Mouse (Mus musculus): ENCODE results near the gene Acox2. TPM values are rescaled to one million over a fixed set of nuclear protein-coding genes. Genes with fewer than 3 reads are reported as not detected.
"Not testable (repeated sequence)": the region's sequence is repeated elsewhere in the genome, so short reads cannot be mapped to it uniquely, and the experiment has no call there.

The Acox2 gene
- polyA plus RNA-seq (2016; fragmentation: Nextera tagmentation; extraction: Ambion mirVana), result 0.52 TPM in 1 of 2 replicates, not detected in the other

DNA sequence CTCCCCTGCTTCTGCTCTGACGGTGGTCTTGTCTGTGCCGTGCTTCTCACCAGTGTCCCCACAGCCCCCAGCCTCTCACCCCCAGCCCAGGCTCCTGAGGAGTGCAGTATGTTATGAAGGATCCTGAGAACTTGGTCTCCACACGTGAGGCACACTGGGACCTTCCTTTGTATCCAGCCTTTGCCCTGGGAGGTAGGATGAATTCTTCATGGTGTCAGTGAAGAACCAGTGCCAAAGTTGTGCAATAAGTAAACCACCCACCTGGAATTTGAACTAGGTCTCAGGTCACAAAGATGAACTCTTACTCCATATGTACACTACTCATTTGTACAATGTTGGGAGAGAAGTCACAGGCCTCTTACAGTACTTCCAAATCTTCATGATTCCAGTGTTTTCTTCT, at the start of gene Acox2:
Gene Acox2, minus strand, starts transcription at position 188 of the 400 bp plus-strand sequence.
- Histone ChIP-seq H3K9ac (no peak within 1 kb of the TSS), H3K4me1 (0 out of 2 replicates have a peak, but pooled peaks cover 3% of the 10 kb centered on the region), H3K4me2 (replicated peaks) (no peak within 1 kb of the TSS), H3K27ac (no peak within 1 kb of the TSS), H3K36me3 (no peaks in the 10 kb centered on the region), H3K27me3 (replicated peaks) (no peaks in the 10 kb centered on the region), H3K4me3 (no peak within 1 kb of the TSS), H3K9me3 (no peaks in the 10 kb centered on the region)
- 83% methylated on average over 3 of the region's 3 CpGs for WGBS
- ATAC-seq (ENCODE audit: low FRiP score, low read depth), result no peak

DNA sequence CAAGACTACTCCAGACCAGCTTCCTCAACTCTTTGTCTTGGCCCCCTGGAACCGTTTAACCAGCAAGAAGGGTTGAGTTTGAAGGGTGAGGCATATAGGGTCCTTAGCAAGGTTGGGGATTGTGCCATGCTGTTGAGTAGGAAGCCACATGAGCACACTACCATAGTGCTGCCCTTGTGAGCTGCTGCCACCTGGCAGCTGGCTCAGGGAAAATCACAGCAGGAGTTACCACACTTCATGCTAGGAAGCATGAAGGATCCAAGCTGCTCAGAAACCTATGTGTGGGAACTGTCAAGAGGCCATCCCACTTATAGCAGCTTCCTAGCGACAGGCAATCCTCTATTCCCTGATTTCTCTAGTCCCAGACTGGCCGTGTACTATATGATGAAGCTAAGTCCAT, 49.5 kb upstream of the Acox2 start:
- H3K4me2 ChIP-seq (replicated peaks), result no peak overlapping the region
- no peak for ATAC-seq (ENCODE audit: low FRiP score, low read depth)
- peaks cover 6% of the 10 kb centered on the region; the same call in 1 of the 2 replicates for H3K27me3 ChIP-seq (replicated peaks)
- H3K9ac ChIP-seq, result no peak overlapping the region
- H3K36me3 ChIP-seq, result no peaks in the 10 kb centered on the region
- H3K9me3 ChIP-seq, result no peaks in the 10 kb centered on the region
- no peak overlapping the region for H3K27ac ChIP-seq
- WGBS, result 65% methylated on average over 3 of the region's 3 CpGs
- H3K4me3 ChIP-seq, result no peak overlapping the region
- H3K4me1 ChIP-seq, result peaks cover 9% of the 10 kb centered on the region; the same call in 1 of the 2 replicates

DNA sequence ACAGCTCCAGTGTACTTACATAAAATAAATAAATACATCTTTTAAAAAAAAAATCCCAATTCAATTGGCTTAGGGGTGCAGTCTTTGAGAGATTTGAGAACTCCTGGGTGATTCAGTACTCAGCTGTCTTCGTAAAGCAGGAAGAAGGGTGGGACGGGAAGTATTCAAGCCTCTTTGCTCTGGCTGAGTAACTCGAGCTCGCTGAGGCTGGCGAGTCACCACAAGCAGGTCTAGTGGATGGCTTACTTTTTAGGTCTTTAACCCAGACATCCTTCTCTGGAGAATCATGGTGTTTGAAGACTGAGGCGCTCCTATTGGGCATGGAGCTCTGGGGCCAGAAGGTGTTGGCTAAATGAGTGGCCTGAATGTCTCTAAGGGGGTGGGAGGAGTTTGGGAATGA, 47.7 kb upstream of the Acox2 start:
- H3K36me3 ChIP-seq, result no peaks in the 10 kb centered on the region
- peaks cover 6% of the 10 kb centered on the region; the same call in 1 of the 2 replicates for H3K27me3 ChIP-seq (replicated peaks)
- no peak for ATAC-seq (ENCODE audit: low FRiP score, low read depth)
- no peak overlapping the region for H3K4me3 ChIP-seq
- H3K9ac ChIP-seq, result no peak overlapping the region
- peaks cover 11% of the 10 kb centered on the region for H3K4me1 ChIP-seq
- WGBS, result 86% methylated on average over 6 of the region's 6 CpGs
- no peak overlapping the region for H3K4me2 ChIP-seq (replicated peaks)
- H3K9me3 ChIP-seq, result no peaks in the 10 kb centered on the region
- no peak overlapping the region for H3K27ac ChIP-seq

DNA sequence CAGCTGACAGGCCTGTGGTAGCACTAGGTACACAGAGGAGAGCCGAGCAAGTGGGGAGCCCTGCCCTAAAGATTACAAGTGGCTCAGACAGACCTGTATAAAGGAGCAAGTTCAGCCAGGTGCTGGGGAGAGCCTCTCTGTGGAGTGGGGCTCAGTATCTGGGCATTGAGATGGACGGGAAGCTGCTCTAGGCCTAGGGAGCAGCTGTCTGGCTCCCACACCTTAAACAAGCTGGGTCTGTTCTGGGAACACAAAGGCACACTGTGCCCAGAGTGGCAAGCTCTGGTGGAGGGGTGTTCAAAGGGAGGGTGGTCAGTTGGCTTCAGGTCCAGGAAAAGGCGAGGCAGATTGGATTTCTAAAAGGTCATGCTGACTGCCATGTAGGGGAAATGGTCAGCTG, 45.9 kb upstream of the Acox2 start:
- Histone ChIP-seq H3K9ac (no peak overlapping the region), H3K36me3 (no peaks in the 10 kb centered on the region), H3K27me3 (replicated peaks) (peaks cover 4% of the 10 kb centered on the region; the same call in 1 of the 2 replicates), H3K27ac (no peak overlapping the region), H3K4me2 (replicated peaks) (no peak overlapping the region), H3K4me1 (peaks cover 11% of the 10 kb centered on the region), H3K9me3 (no peaks in the 10 kb centered on the region), H3K4me3 (no peak overlapping the region)
- ATAC-seq (ENCODE audit: low FRiP score, low read depth), result no peak
- 62% methylated on average over 3 of the region's 3 CpGs for WGBS

- ATAC-seq (ENCODE audit: low FRiP score, low read depth), result no peak
- Histone ChIP-seq H3K4me2 (replicated peaks) (no peak overlapping the region), H3K4me1 (peaks cover 2% of the 10 kb centered on the region; the same call in 1 of the 2 replicates), H3K4me3 (no peak overlapping the region), H3K9me3 (no peaks in the 10 kb centered on the region), H3K9ac (no peak overlapping the region), H3K27me3 (replicated peaks) (peaks cover 4% of the 10 kb centered on the region; the same call in 1 of the 2 replicates), H3K36me3 (no peaks in the 10 kb centered on the region), H3K27ac (no peak overlapping the region)
Measured at GRCm38 (mm10) chr14:8304082-8304481, 44.9 kb upstream of the Acox2 start.

DNA sequence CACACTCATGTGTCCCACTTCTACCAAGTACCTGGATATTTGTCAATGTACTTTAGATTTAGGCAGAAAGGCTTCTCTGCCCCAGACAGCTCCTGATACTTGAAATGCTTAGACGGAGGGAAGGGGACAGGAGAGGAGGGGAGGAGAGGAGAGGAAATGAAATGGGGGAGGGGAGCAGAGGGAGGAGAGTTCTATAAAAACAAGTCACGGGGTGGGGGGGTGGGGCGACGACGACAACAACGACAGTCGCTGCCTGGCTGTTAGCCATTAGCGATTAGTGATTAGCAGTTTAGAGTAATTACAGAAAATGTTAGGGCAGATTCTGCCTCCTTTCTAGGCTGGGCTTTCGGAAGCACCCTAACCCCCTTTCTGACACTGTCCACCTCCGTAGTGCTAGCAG, 43.5 kb upstream of the Acox2 start:
- no peak overlapping the region for H3K9ac ChIP-seq
- peaks cover 2% of the 10 kb centered on the region; the same call in 1 of the 2 replicates for H3K4me1 ChIP-seq
- H3K4me3 ChIP-seq, result no peak overlapping the region
- no peak overlapping the region; the same call in 1 of the 2 replicates for H3K4me2 ChIP-seq (replicated peaks)
- no peaks in the 10 kb centered on the region for H3K9me3 ChIP-seq
- no peaks in the 10 kb centered on the region for H3K36me3 ChIP-seq
- no peak for ATAC-seq (ENCODE audit: low FRiP score, low read depth)
- no peaks in the 10 kb centered on the region for H3K27me3 ChIP-seq (replicated peaks)
- WGBS, result 12% methylated on average over 10 of the region's 10 CpGs
- H3K27ac ChIP-seq, result no peak overlapping the region

- no peak overlapping the region for H3K27ac ChIP-seq
- no peaks in the 10 kb centered on the region for H3K27me3 ChIP-seq (replicated peaks)
- H3K36me3 ChIP-seq, result no peaks in the 10 kb centered on the region
- no peak overlapping the region for H3K9ac ChIP-seq
- 24% methylated on average over 8 of the region's 8 CpGs for WGBS
- no peak overlapping the region for H3K4me3 ChIP-seq
- no peak overlapping the region for H3K4me2 ChIP-seq (replicated peaks)
- 0 out of 2 replicates have a peak, but pooled peaks have one; percentile 18 for ATAC-seq (ENCODE audit: low FRiP score, low read depth)
- peaks cover 2% of the 10 kb centered on the region; the same call in 1 of the 2 replicates for H3K4me1 ChIP-seq
- no peaks in the 10 kb centered on the region for H3K9me3 ChIP-seq
Measured at GRCm38 (mm10) chr14:8300281-8300680, 41.1 kb upstream of the Acox2 start.

DNA sequence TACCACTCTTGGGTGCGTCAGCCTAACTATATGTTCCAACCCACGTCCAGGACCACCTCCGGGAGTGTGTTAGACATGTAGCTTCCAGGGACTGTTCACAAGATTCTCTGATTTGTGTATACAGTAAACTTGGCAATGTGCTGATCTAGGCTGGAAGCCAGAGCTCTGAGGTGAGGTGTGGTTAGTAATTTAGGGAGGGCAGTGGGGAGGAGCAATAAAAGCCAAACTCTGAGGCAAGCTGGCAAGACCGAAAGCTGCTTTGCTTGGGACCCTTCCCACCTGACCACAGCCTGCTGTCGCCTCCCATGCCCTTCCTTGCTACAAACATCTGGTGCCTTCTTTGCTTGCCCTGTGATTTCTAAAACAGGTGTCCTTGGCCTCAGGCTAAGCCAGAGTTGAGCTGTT, 38.7 kb upstream of the Acox2 start:
- no peak overlapping the region for H3K4me2 ChIP-seq (replicated peaks)
- 81% methylated on average over 5 of the region's 5 CpGs for WGBS
- ATAC-seq (ENCODE audit: low FRiP score, low read depth), result no peak
- peaks cover 2% of the 10 kb centered on the region; the same call in 1 of the 2 replicates for H3K4me1 ChIP-seq
- H3K4me3 ChIP-seq, result no peak overlapping the region
- H3K27ac ChIP-seq, result no peak overlapping the region
- no peaks in the 10 kb centered on the region for H3K9me3 ChIP-seq
- H3K9ac ChIP-seq, result no peak overlapping the region
- H3K36me3 ChIP-seq, result no peaks in the 10 kb centered on the region
- H3K27me3 ChIP-seq (replicated peaks), result no peaks in the 10 kb centered on the region

DNA sequence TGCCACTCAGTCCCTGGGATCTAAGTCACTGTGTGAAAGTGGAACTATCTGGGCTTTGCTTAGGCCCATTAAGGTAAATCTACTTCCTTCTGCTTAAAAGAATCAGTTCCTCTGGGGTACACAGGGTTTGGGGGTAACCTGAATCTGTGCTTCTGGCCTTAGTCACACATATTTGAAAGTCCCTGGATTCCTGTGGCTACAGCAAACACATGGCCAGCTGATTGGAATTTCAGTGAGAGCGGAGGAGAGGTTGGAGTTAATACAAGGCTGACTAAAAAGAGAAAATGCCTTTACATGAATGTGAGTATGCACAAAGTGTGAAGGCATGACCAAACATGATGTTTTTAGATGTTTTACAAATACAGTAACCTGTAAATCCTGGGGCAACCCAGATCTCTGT, 35.1 kb upstream of the Acox2 start:
- no peak for ATAC-seq (ENCODE audit: low FRiP score, low read depth)
- Histone ChIP-seq H3K4me3 (no peak overlapping the region), H3K36me3 (no peaks in the 10 kb centered on the region), H3K9ac (no peak overlapping the region), H3K27me3 (replicated peaks) (no peaks in the 10 kb centered on the region), H3K27ac (no peak overlapping the region), H3K4me1 (no peaks in the 10 kb centered on the region), H3K4me2 (replicated peaks) (no peak overlapping the region), H3K9me3 (peaks cover 14% of the 10 kb centered on the region)
- 85% methylated on average over 1 of the region's 1 CpGs for WGBS

DNA sequence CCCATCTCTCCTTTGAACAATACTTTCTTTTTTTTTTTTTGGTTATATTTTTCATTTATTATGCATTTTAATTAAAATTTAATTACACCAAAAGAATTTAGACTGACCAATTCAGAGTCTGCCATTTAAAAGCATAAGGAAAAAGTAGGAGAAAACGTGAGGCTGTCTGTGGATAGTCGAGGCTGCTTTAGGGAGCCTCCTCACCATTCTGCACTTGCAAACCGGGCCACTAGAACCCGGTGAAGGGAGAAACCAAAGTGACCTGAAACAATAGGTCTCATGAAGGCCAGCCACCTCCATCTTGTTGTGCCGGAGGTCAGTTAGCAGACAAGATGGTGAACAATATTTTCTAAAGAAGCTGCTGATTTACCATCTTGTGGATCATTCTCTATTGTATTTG, 27.4 kb upstream of the Acox2 start:
- H3K27ac ChIP-seq; H3K4me1 ChIP-seq; H3K36me3 ChIP-seq; H3K9ac ChIP-seq; H3K4me3 ChIP-seq; H3K4me2 ChIP-seq (replicated peaks); H3K27me3 ChIP-seq (replicated peaks); H3K9me3 ChIP-seq: not testable (repeated sequence)
- whole genome bisulfite sequencing, result 85% methylated on average over 5 of the region's 5 CpGs
- ATAC-seq (ENCODE audit: low FRiP score, low read depth), result peak; percentile 50; the same call in 1 of the 2 replicates

DNA sequence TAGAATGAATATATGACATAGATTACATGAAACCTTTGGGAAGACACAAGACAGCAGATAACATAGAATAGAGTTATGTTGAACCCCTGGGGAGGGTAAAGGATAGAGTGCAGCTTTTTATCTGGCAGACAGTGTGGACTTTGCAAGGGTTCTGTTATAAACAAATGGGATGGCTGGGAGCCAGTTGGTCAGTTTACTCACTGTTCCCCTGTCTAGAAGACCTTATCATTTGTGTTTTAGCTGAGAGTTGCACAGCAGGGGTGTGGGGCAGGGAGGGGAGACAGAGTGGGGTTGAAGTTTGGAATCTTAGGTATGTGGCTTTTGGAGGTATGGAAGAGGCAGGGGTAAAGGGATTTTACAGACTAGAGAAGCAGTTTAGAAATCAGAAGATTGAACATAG, 24.6 kb upstream of the Acox2 start:
- Histone ChIP-seq H3K27ac (no peak overlapping the region), H3K4me2 (replicated peaks) (no peak overlapping the region), H3K4me1 (no peaks in the 10 kb centered on the region), H3K36me3 (no peaks in the 10 kb centered on the region), H3K4me3 (no peak overlapping the region), H3K27me3 (replicated peaks) (no peaks in the 10 kb centered on the region), H3K9ac (no peak overlapping the region), H3K9me3 (no peaks in the 10 kb centered on the region)
- ATAC-seq (ENCODE audit: low FRiP score, low read depth), result no peak

GRCm38 (mm10) chr14:8271281-8271680, 12.1 kb upstream of the Acox2 start:
- H3K27me3 ChIP-seq (replicated peaks); H3K4me3 ChIP-seq; H3K4me2 ChIP-seq (replicated peaks); ATAC-seq (ENCODE audit: low FRiP score, low read depth); H3K9ac ChIP-seq; H3K9me3 ChIP-seq; H3K4me1 ChIP-seq; H3K36me3 ChIP-seq; H3K27ac ChIP-seq: not testable (repeated sequence)
- WGBS, result 88% methylated on average over 8 of the region's 8 CpGs

- H3K27ac ChIP-seq, result no peak overlapping the region
- H3K4me3 ChIP-seq, result no peak overlapping the region
- 94% methylated on average over 1 of the region's 1 CpGs for WGBS
- no peak for ATAC-seq (ENCODE audit: low FRiP score, low read depth)
- H3K36me3 ChIP-seq, result no peaks in the 10 kb centered on the region
- H3K9me3 ChIP-seq, result no peaks in the 10 kb centered on the region
- H3K9ac ChIP-seq, result no peak overlapping the region
- no peak overlapping the region for H3K4me2 ChIP-seq (replicated peaks)
- no peaks in the 10 kb centered on the region for H3K4me1 ChIP-seq
- H3K27me3 ChIP-seq (replicated peaks), result no peaks in the 10 kb centered on the region
Measured at GRCm38 (mm10) chr14:8264378-8264777, 5.2 kb upstream of the Acox2 start.

Data from neural tube, embryonic 12.5 days (tissue).